Mouse (Mus musculus) intestine, embryonic 14.5 days (tissue): ENCODE data around the gene Lrrc46. TPM values are rescaled to one million over a fixed set of nuclear protein-coding genes. Genes with fewer than 3 reads are reported as not detected.

Experiments used
- ATAC-seq: fragments of 200-750 bp; cut with Nextera tagmentation; replicated peaks from 2 replicates; pipeline ENCODE4 v1.8.0; 2017; ENCODE audit warnings: low read depth, moderate number of reproducible peaks, moderate TSS enrichment, moderate library complexity; ENCODE audit not compliant: low FRiP score, low TSS enrichment
- DNase-seq: peaks from one replicate; pipeline ENCODE4 v3.0.0-alpha.2; 2018; ENCODE audit warnings: low spot score
- H3K27ac ChIP-seq: fragments of 300-500 bp; sonication (generic); 2 replicates; pipeline ENCODE4 v1.5.1; 2014; ENCODE audit warnings: low read depth, mild to moderate bottlenecking, control low read depth
- H3K27me3 ChIP-seq: fragments of 300-500 bp; sonication (generic); replicated peaks from 2 replicates; pipeline ENCODE4 v1.6.1; 2014; ENCODE audit warnings: low read length, control low read depth; ENCODE audit not compliant: control insufficient read depth, insufficient read depth
- H3K36me3 ChIP-seq: fragments of 300-500 bp; sonication (generic); 2 replicates; pipeline ENCODE4 v1.6.1; 2014; ENCODE audit warnings: low read length, control low read depth; ENCODE audit not compliant: control insufficient read depth, insufficient read depth
- H3K4me1 ChIP-seq: fragments of 300-500 bp; sonication (generic); replicated peaks from 2 replicates; pipeline ENCODE4 v1.6.1; 2014; ENCODE audit warnings: low read length, control low read depth, mixed read lengths; ENCODE audit not compliant: control insufficient read depth, insufficient read depth
- H3K4me2 ChIP-seq: fragments of 300-500 bp; sonication (generic); 2 replicates; pipeline ENCODE4 v1.6.1; 2014; ENCODE audit warnings: low read length
- H3K4me3 ChIP-seq: fragments of 300-500 bp; sonication (generic); 2 replicates; pipeline ENCODE4 v1.5.1; 2014; ENCODE audit warnings: low read depth, low read length, control low read depth, mixed read lengths
- H3K9ac ChIP-seq: fragments of 300-500 bp; sonication (generic); 2 replicates; pipeline ENCODE4 v1.6.1; 2014; ENCODE audit warnings: mild to moderate bottlenecking, low read length
- H3K9me3 ChIP-seq: fragments of 300-500 bp; sonication (generic); 2 replicates; pipeline ENCODE4 v1.6.1; 2016; ENCODE audit warnings: low read length, control low read depth; ENCODE audit not compliant: control insufficient read depth
- WGBS: fragments of 180-500 bp; shearing (Covaris S2); extraction: QIAGEN DNeasy Blood & Tissue Kit; methylation state at CpG from one replicate; pipeline ENCODE4 v1.1.7; 2014; 5-methylcytosine and 5-hydroxymethylcytosine counted together
- polyA plus RNA-seq: library from polyadenylated mRNA; unstranded; fragments of >200 nt; fragmentation: Nextera tagmentation; extraction: Ambion mirVana; gene quantifications from 2 replicates; pipeline ENCODE4 v1.2.1, GENCODE M21; 2014

The Lrrc46 gene
- polyA plus RNA-seq, 1 experiment from 2014 or later = 0.49 TPM

DNA sequence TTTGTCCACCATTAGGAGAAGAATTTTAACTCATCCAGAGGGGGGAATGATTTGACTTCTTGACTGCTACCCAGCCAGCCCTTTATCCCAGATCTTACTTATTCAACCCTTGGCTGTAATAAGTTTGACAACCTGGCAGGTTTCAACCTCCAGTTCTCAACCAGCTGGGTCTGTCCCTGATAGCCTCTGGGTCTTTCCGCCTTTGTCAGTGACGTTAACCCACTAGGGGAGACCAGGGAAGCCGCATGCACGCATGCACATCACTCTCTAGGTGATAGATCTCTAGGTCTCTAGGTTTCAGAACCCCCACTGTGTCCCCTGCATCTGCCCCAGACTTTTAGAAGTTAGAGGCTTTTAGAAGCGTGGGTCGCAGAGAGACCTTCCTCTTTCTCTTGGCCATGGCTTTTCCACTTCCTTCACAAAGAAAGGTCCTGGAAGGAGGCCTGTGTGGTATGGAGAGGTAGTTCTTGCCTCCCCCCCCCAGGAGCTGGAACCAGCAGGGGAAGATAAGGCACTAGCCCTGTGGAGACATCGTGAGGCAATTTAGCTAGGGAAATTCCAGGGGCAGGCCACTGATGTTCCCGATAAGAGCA, 31.9 kb downstream of the Lrrc46 start:
- Histone ChIP-seq H3K4me2 (no peak overlapping the region), H3K36me3 (no peaks in the 10 kb centered on the region), H3K9me3 (no peaks in the 10 kb centered on the region), H3K27me3 (peaks cover 16% of the 10 kb centered on the region), H3K9ac (no peak overlapping the region), H3K4me3 (no peak overlapping the region), H3K27ac (no peak overlapping the region), H3K4me1 (no peaks in the 10 kb centered on the region)
- ATAC-seq (no peak), DNase-seq (no peak)
- 50% methylated on average over 8 of the region's 8 CpGs for WGBS

DNA sequence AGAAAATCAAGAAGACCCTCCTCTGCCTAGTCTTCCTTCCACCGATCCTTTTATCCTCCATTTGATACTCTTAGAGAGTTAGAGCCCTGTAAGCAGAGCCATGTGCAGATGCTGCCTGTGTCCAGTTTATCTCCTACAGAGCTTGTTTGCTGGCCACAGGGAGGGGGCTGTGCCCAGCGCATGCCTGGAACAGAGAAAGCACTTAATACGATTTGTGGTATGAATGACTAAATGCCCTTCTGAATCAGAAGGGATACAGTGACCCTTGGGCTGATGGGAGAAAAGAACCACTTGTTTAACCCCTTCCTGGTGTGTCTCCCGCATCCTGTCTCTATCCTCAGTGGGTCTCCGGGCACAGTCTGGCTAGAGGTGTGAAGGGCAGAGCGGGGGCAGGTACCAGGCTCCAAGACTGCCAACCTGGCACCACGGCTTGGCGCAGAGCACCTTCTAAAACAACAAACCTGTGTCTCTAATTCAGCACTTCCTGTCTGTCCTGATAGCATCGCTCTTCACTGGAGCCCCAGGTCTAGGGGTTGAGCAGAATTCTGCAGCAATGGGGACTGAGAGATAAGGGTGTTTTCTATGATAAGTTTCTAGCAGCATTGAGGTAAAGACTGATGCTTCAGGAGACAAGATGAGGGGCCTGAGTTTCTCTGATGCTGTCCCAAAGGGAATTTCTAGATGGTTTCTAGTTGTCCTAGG, 34.0 kb downstream of the Lrrc46 start:
- H3K4me3 ChIP-seq = no peak overlapping the region

DNA sequence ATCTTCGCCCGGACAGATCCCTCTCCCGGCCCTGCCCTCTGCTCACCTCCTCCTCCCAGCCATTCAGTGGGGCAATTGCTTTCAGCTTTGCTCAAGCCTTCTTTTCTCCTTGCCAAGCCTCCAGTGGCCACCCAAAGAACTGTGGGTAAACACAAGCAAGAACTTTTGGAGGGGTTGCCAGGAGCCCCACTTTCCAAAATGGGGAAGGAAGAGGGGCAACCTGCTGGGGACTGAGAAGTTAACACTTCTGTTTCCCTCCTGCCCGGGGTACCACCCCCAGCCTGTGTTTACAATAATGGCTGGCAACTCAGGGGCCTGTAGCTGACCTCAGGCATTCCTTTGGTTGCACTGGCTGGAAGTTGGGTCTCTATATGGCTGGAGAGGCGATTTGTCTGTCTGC, 38.0 kb downstream of the Lrrc46 start:
- Histone ChIP-seq H3K36me3 (no peaks in the 10 kb centered on the region), H3K4me2 (no peak overlapping the region), H3K9me3 (no peaks in the 10 kb centered on the region), H3K9ac (no peak overlapping the region), H3K4me1 (no peaks in the 10 kb centered on the region), H3K27me3 (0 out of 2 replicates have a peak, but pooled peaks cover 3% of the 10 kb centered on the region), H3K4me3 (no peak overlapping the region), H3K27ac (no peak overlapping the region)
- no peak for ATAC-seq
- no peak for DNase-seq
- WGBS = 20% methylated on average over 5 of the region's 5 CpGs

More for the DNA sequence above, 34.0 kb downstream of the Lrrc46 start:
- WGBS = 54% methylated on average over 9 of the region's 9 CpGs
- Histone ChIP-seq H3K9me3 (no peaks in the 10 kb centered on the region), H3K36me3 (no peaks in the 10 kb centered on the region), H3K4me1 (no peaks in the 10 kb centered on the region), H3K4me2 (no peak overlapping the region), H3K9ac (no peak overlapping the region), H3K27me3 (0 out of 2 replicates have a peak, but pooled peaks cover 10% of the 10 kb centered on the region), H3K27ac (no peak overlapping the region)
- no peak for ATAC-seq
- DNase-seq = no peak

DNA sequence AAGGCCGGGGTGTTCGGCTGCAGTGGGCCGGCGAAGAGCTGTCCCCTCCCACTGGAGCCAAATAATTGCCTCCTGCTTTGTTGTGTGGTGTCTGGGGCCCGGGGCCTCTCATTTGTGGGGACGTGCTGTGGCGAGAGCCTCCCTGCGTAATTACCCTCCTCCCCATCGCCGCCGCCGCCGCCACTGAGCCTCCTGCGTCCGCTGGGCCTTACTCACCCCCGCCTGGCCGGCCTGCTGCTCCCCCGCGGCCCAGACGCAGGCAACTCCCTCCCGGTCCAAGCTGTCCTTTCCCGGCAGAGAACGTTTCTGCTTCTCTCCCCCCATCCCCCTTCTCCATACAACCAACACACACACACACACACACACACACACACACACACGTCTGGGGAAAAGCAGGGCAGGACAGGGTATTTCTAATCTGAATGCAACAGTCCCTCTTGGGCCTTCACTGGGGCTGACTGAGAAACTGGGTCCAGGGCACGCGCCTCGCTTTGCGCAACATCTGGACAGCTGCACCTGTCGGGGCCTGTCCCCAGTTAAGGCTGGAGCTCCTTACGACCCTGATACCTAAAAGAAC, 43.7 kb downstream of the Lrrc46 start:
- Histone ChIP-seq H3K27ac (no peak overlapping the region), H3K9ac (peak overlapping the region; percentile 46), H3K4me1 (peaks cover 15% of the 10 kb centered on the region), H3K4me3 (peak overlapping the region; percentile 16), H3K9me3 (no peaks in the 10 kb centered on the region), H3K27me3 (0 out of 2 replicates have a peak, but pooled peaks cover 2% of the 10 kb centered on the region), H3K4me2 (peak overlapping the region; percentile 53), H3K36me3 (no peaks in the 10 kb centered on the region)
- no peak; the same call in 1 of the 2 replicates for ATAC-seq
- 11% methylated on average over 30 of the region's 30 CpGs for WGBS
- peak; percentile 68 for DNase-seq

DNA sequence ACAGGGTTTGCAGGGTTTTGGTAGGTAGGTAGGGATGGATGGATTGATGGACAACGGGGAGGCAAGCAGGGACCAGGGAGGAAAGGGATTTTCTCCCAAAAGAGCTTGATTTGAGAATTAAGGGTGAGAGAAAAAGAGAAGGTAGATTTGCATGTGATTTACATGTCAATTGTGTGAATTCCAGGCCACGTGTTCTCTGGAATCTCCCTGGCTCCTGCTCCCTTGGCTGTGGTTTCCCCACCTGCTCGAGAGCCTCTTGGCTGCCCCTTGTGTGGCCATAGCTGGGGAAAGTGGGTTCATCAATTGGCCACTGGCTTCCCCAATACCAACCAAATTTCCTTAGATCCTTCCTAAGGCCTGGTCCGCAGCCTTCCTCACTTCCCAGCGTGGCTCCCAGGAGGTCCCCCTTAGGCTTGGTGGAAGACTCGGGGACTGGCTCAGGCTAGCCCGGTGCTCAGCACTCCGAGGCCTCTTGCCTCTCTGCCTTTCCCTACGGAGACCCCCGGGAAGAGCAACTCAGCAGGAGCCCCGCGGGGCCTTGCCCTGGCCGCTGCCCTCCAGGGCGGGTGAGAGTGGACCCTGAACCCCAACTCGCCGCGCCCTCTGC, 44.3 kb downstream of the Lrrc46 start:
- Histone ChIP-seq H3K27ac (no peak overlapping the region), H3K4me1 (peaks cover 21% of the 10 kb centered on the region), H3K9me3 (no peaks in the 10 kb centered on the region), H3K27me3 (0 out of 2 replicates have a peak, but pooled peaks cover 2% of the 10 kb centered on the region), H3K36me3 (no peaks in the 10 kb centered on the region), H3K4me2 (peak overlapping the region; percentile 53), H3K4me3 (peak overlapping the region; percentile 16), H3K9ac (peak overlapping the region; percentile 46)
- no peak for ATAC-seq
- WGBS = 34% methylated on average over 15 of the region's 17 CpGs
- no peak for DNase-seq

DNA sequence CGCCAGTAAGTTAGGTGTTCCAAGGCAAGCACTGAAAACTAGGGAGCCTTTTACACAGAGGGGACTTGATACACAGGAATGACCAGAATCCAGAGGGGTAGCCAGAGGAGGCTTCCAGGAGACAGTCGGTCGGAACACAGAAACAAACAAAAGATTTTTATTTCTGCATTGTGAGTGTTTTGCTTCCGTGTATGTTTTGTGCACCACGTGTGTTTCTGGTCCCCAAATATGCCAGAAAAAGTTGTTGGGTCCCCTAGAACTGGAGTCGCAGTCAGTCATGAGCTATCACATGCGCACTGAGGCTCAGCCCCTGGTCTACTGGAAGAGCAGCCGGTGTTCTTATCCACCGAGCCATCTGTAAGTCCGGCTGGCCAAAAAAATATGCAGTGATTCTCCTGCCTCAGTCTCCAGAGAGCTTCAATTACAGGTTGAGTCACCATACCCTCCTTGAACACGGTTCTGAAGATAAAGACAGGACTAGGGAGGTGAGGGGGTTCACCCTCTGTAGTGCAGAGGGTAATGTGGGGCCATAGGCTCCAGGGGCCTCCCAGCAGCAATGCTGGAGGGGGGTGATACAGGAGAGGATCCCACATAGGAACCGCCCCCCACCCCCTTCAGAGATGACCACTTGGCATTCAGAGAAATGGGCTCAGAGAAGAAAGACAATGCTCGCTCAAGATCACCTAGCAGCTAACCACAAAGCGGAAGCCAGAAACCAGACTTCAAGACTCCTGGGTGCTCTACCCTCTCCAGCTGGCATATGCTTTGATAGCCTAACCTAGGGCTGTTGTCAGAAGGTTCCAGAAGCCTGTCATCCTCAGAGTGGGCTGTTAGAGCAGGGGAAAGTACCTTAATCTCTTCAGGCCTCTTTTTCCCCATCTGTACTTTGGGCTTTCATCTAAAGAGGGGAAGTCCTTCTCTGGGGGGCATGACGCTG, 45.1 kb downstream of the Lrrc46 start:
- DNase-seq = no peak
- Histone ChIP-seq H3K4me1 (peaks cover 27% of the 10 kb centered on the region), H3K27me3 (0 out of 2 replicates have a peak, but pooled peaks cover 2% of the 10 kb centered on the region), H3K9me3 (no peaks in the 10 kb centered on the region), H3K4me2 (no peak overlapping the region), H3K9ac (no peak overlapping the region), H3K27ac (no peak overlapping the region), H3K4me3 (no peak overlapping the region), H3K36me3 (no peaks in the 10 kb centered on the region)
- no peak for ATAC-seq
- WGBS = 77% methylated on average over 15 of the region's 15 CpGs

DNA sequence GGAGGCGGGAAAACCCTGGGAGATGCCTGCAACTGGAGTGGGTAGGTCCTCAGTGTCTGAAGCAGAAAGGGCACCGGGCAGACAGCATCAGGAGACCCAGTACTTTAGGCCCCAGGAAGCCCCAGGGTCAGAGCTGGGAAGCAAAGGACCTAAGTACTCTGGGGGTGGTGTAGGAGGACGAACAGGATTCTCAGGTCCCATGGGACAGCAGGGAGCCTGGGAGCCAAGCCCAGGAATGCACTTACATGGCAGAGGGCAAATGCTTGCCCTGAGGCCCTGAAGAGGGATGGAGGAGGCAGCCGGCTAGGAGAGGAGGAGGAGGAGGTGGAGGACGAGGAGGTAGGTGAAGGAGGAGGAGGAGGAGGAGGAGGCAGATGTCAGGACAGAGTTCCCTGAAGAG, 46.2 kb downstream of the Lrrc46 start:
- H3K4me1 ChIP-seq = peaks cover 28% of the 10 kb centered on the region
- H3K27ac ChIP-seq = no peak overlapping the region
- no peak for DNase-seq
- H3K4me3 ChIP-seq = no peak overlapping the region
- WGBS = 37% methylated on average over 5 of the region's 5 CpGs
- no peak overlapping the region for H3K4me2 ChIP-seq
- H3K27me3 ChIP-seq = 0 out of 2 replicates have a peak, but pooled peaks cover 2% of the 10 kb centered on the region
- H3K9me3 ChIP-seq = no peaks in the 10 kb centered on the region
- ATAC-seq = no peak
- H3K9ac ChIP-seq = no peak overlapping the region
- no peaks in the 10 kb centered on the region for H3K36me3 ChIP-seq
